Mouse (Mus musculus): ENCODE measurements around the gene Zfyve1. TPM values are rescaled to one million over a fixed set of nuclear protein-coding genes. Genes with fewer than 3 reads are reported as not detected.
"Not testable (repeated sequence)": the region's sequence is repeated elsewhere in the genome, so short reads cannot be mapped to it uniquely, and the experiment has no call there.

The Zfyve1 gene
- polyA plus RNA-seq, 2 experiments = 5.4 to 7.0 TPM

- TF ChIP-seq CTCF (IDR thresholded peaks at IDR 0.05; ENCODE audit: low read depth) (no peak), EP300 (IDR thresholded peaks at IDR 0.05; ENCODE audit: low read depth) (no peak)
- WGBS (ENCODE audit: insufficient replicate concordance) = 62% methylated on average over 2 of the region's 2 CpGs
Measured at GRCm38 (mm10) chr12:83618981-83619380, 22.0 kb upstream of the Zfyve1 start.

GRCm38 (mm10) chr12:83617261-83617660 is 20.2 kb upstream of the Zfyve1 start:
- H3K9ac ChIP-seq (replicated peaks) = no peak overlapping the region
- H3K4me1 ChIP-seq (replicated peaks; ENCODE audit: control insufficient read depth in 2 of 2, insufficient read depth in 2 of 2, low read length in 1 of 2) = no peaks in the 10 kb centered on the region
- H3K36me3 ChIP-seq (replicated peaks; ENCODE audit: control insufficient read depth, insufficient read depth, low read depth) = no peaks in the 10 kb centered on the region
- no peaks in the 10 kb centered on the region for H3K27me3 ChIP-seq (ENCODE audit: control insufficient read depth, insufficient read depth, low read length)
- DNase-seq (ENCODE audit: low read depth in 3 of 3, low spot score in 3 of 3) (no peak), ATAC-seq (ENCODE audit: insufficient read depth) (no peak)
- 79% methylated on average over 5 of the region's 5 CpGs for WGBS (ENCODE audit: insufficient replicate concordance)
- TF ChIP-seq EP300 (IDR thresholded peaks at IDR 0.05; ENCODE audit: low read depth) (no peak), CTCF (IDR thresholded peaks at IDR 0.05; ENCODE audit: low read depth) (no peak)
- no peak overlapping the region for H3K4me2 ChIP-seq (ENCODE audit: low read depth)
- H3K9me3 ChIP-seq (ENCODE audit: control insufficient read depth, low read length) = no peaks in the 10 kb centered on the region
- no peak overlapping the region for H3K4me3 ChIP-seq (ENCODE audit: insufficient read depth in 1 of 2, low read depth in 2 of 2, low read length in 2 of 2)
- H3K27ac ChIP-seq = no peak overlapping the region

More at GRCm38 (mm10) chr12:83618981-83619380, 22.0 kb upstream of the Zfyve1 start:
- no peak overlapping the region for H3K4me2 ChIP-seq (ENCODE audit: low read depth)
- no peaks in the 10 kb centered on the region for H3K36me3 ChIP-seq (replicated peaks; ENCODE audit: control insufficient read depth, insufficient read depth, low read depth)
- DNase-seq (ENCODE audit: low read depth in 3 of 3, low spot score in 3 of 3) = no peak
- H3K27ac ChIP-seq = no peak overlapping the region
- no peak overlapping the region for H3K4me3 ChIP-seq (ENCODE audit: insufficient read depth in 1 of 2, low read depth in 2 of 2, low read length in 2 of 2)
- no peaks in the 10 kb centered on the region for H3K9me3 ChIP-seq (ENCODE audit: control insufficient read depth, low read length)
- no peaks in the 10 kb centered on the region for H3K27me3 ChIP-seq (ENCODE audit: control insufficient read depth, insufficient read depth, low read length)
- no peaks in the 10 kb centered on the region for H3K4me1 ChIP-seq (replicated peaks; ENCODE audit: control insufficient read depth in 2 of 2, insufficient read depth in 2 of 2, low read length in 1 of 2)
- no peak overlapping the region for H3K9ac ChIP-seq (replicated peaks)
- ATAC-seq (ENCODE audit: insufficient read depth) = no peak

GRCm38 (mm10) chr12:83606411-83606810 is 9.4 kb upstream of the Zfyve1 start:
- WGBS (ENCODE audit: insufficient replicate concordance) = 84% methylated on average over 2 of the region's 2 CpGs
- H3K27me3 ChIP-seq (ENCODE audit: control insufficient read depth, insufficient read depth, low read length) = not testable (repeated sequence)

DNA sequence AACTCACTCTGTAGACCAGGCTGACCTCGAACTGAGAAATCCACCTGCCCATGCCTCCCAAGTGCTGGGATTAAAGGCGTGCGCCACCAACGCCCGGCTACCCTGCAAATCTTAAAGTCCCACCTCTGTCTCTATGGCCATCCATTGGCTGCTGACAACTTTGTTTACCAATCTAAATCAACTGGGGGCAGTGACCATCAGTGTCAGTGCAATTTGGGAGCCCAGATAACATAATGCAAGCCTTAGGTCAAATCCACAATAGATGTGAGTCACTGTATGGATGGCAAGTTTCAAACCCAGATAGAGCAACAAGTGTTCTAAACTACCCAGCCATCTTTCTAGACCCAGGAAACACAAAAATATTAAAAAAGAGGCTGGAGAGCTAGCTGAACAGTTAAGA is 5.3 kb upstream of the Zfyve1 start:
- Histone ChIP-seq H3K4me3 (ENCODE audit: insufficient read depth in 1 of 2, low read depth in 2 of 2, low read length in 2 of 2) (no peak overlapping the region), H3K4me2 (ENCODE audit: low read depth) (no peak overlapping the region), H3K4me1 (replicated peaks; ENCODE audit: control insufficient read depth in 2 of 2, insufficient read depth in 2 of 2, low read length in 1 of 2) (peaks cover 8 to 10% of the 10 kb centered on the region in 2 experiments; a peak in 3 of 4 replicates), H3K27me3 (ENCODE audit: control insufficient read depth, insufficient read depth, low read length) (no peaks in the 10 kb centered on the region), H3K36me3 (replicated peaks; ENCODE audit: control insufficient read depth, insufficient read depth, low read depth) (no peaks in the 10 kb centered on the region), H3K9ac (replicated peaks) (0 out of 2 replicates have a peak overlapping the region, but pooled peaks have one; percentile 23), H3K27ac (no peak overlapping the region), H3K9me3 (ENCODE audit: control insufficient read depth, low read length) (no peaks in the 10 kb centered on the region)
- no peak for DNase-seq (ENCODE audit: low read depth in 3 of 3, low spot score in 3 of 3)
- TF ChIP-seq EP300 (IDR thresholded peaks at IDR 0.05; ENCODE audit: low read depth) = 0 out of 2 replicates have a peak, but pooled peaks have one; percentile 6
- TF ChIP-seq CTCF (IDR thresholded peaks at IDR 0.05; ENCODE audit: low read depth) = no peak
- 50% methylated on average over 5 of the region's 5 CpGs for WGBS (ENCODE audit: insufficient replicate concordance)
- peak; percentile 47; the same call in 1 of the 2 replicates for ATAC-seq (ENCODE audit: insufficient read depth)

More at GRCm38 (mm10) chr12:83606411-83606810, 9.4 kb upstream of the Zfyve1 start:
- H3K4me3 ChIP-seq (ENCODE audit: insufficient read depth in 1 of 2, low read depth in 2 of 2, low read length in 2 of 2); H3K27ac ChIP-seq; H3K9me3 ChIP-seq (ENCODE audit: control insufficient read depth, low read length); H3K9ac ChIP-seq (replicated peaks); H3K4me2 ChIP-seq (ENCODE audit: low read depth); H3K36me3 ChIP-seq (replicated peaks; ENCODE audit: control insufficient read depth, insufficient read depth, low read depth); ATAC-seq (ENCODE audit: insufficient read depth); DNase-seq (ENCODE audit: low read depth in 3 of 3, low spot score in 3 of 3); H3K4me1 ChIP-seq (replicated peaks; ENCODE audit: control insufficient read depth in 2 of 2, insufficient read depth in 2 of 2, low read length in 1 of 2): not testable (repeated sequence)

GRCm38 (mm10) chr12:83597881-83598280 is 859 bp upstream of the Zfyve1 start:
- no peaks in the 10 kb centered on the region; the same call in 1 of the 2 replicates for H3K36me3 ChIP-seq (replicated peaks; ENCODE audit: control insufficient read depth, insufficient read depth, low read depth)
- WGBS (ENCODE audit: insufficient replicate concordance) = 78% methylated on average over 2 of the region's 2 CpGs
- H3K4me3 ChIP-seq (ENCODE audit: insufficient read depth in 1 of 2, low read depth in 2 of 2, low read length in 2 of 2) = no peak overlapping the region

More at GRCm38 (mm10) chr12:83597881-83598280, 859 bp upstream of the Zfyve1 start:
- Histone ChIP-seq H3K27me3 (ENCODE audit: control insufficient read depth, insufficient read depth, low read length) (no peaks in the 10 kb centered on the region), H3K4me1 (replicated peaks; ENCODE audit: control insufficient read depth in 2 of 2, insufficient read depth in 2 of 2, low read length in 1 of 2) (peaks cover 8 to 9% of the 10 kb centered on the region in 2 experiments), H3K4me2 (ENCODE audit: low read depth) (no peak overlapping the region), H3K9ac (replicated peaks) (no peak overlapping the region), H3K27ac (no peak overlapping the region), H3K9me3 (ENCODE audit: control insufficient read depth, low read length) (no peaks in the 10 kb centered on the region)
- ATAC-seq (ENCODE audit: insufficient read depth) (no peak), DNase-seq (ENCODE audit: low read depth in 3 of 3, low spot score in 3 of 3) (no peak)
- TF ChIP-seq EP300 (IDR thresholded peaks at IDR 0.05; ENCODE audit: low read depth) (no peak), CTCF (IDR thresholded peaks at IDR 0.05; ENCODE audit: low read depth) (no peak)
